Mouse (Mus musculus) heart, embryonic 10.5 days (tissue): ENCODE data around the gene Scrg1. TPM values are rescaled to one million over a fixed set of nuclear protein-coding genes. Genes with fewer than 3 reads are reported as not detected.
"Not testable (repeated sequence)": the region's sequence is repeated elsewhere in the genome, so short reads cannot be mapped to it uniquely, and the experiment has no call there.

ENCODE experiments used
- DNase-seq: peaks from one replicate; pipeline ENCODE4 v3.0.0-alpha.2; 2017; ENCODE audit warnings: low spot score
- H3K27ac ChIP-seq: fragments of 300-500 bp; sonication (generic); 2 replicates; pipeline ENCODE4 v1.5.1; 2016; ENCODE audit warnings: mild to moderate bottlenecking
- H3K27me3 ChIP-seq: fragments of 300-500 bp; sonication (generic); 2 replicates; pipeline ENCODE4 v1.6.1; 2016; ENCODE audit warnings: mild to moderate bottlenecking; ENCODE audit not compliant: poor library complexity, insufficient read depth, severe bottlenecking
- H3K36me3 ChIP-seq: fragments of 300-500 bp; sonication (generic); 2 replicates; pipeline ENCODE4 v1.6.1; 2016; ENCODE audit warnings: mild to moderate bottlenecking, moderate library complexity
- H3K4me1 ChIP-seq: fragments of 300-500 bp; sonication (generic); 2 replicates; pipeline ENCODE4 v1.6.1; 2016; ENCODE audit warnings: mild to moderate bottlenecking
- H3K4me3 ChIP-seq: fragments of 300-500 bp; sonication (generic); 2 replicates; pipeline ENCODE4 v1.5.1; 2016; ENCODE audit warnings: mild to moderate bottlenecking, moderate library complexity
- H3K9me3 ChIP-seq: fragments of 300-500 bp; sonication (generic); 2 replicates; pipeline ENCODE4 v1.6.1; 2016; ENCODE audit warnings: mild to moderate bottlenecking, moderate library complexity
- WGBS: fragments of 180-500 bp; shearing (Covaris S2); methylation state at CpG from one replicate; pipeline ENCODE4 v1.1.7; 2016; 5-methylcytosine and 5-hydroxymethylcytosine counted together
- polyA plus RNA-seq: library from polyadenylated mRNA; unstranded; fragments of >200 nt; fragmentation: Nextera tagmentation; extraction: Ambion mirVana; gene quantifications from 2 replicates; pipeline ENCODE4 v1.2.1, GENCODE M21; 2016

Gene Scrg1
- polyA plus RNA-seq, result 0.20 and 0.21 TPM in 2 replicates

DNA sequence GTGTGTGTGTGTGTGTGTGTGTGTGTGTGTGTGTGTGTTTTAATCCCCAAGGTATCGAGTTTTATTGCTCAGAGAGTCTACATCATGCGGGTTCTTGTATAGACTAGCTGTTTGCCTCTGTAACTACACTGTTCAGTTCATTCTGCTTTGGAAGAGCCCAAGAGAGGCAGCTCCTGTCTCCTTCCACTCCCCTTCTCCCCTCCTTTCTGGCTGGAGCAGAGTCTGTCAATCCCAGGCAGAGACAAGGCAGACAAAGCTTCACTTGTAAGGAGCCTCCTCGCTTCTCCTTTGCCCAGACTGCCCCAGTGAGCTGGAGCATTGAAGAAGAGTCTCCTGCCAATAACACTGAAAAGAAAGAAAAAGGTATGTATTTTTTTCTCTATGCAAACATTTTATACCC is at the start of gene Scrg1:
Gene Scrg1 (plus strand): TSS at position 159 of the 400 bp plus-strand sequence.
- no peaks in the 10 kb centered on the region for H3K4me1 ChIP-seq
- no peaks in the 10 kb centered on the region for H3K27me3 ChIP-seq
- DNase-seq, result no peak
- no peaks in the 10 kb centered on the region for H3K36me3 ChIP-seq
- H3K4me3 ChIP-seq, result no peak within 1 kb of the TSS
- H3K27ac ChIP-seq, result no peak within 1 kb of the TSS
- 75% methylated on average over 3 of the region's 3 CpGs for WGBS
- H3K9me3 ChIP-seq, result no peaks in the 10 kb centered on the region

DNA sequence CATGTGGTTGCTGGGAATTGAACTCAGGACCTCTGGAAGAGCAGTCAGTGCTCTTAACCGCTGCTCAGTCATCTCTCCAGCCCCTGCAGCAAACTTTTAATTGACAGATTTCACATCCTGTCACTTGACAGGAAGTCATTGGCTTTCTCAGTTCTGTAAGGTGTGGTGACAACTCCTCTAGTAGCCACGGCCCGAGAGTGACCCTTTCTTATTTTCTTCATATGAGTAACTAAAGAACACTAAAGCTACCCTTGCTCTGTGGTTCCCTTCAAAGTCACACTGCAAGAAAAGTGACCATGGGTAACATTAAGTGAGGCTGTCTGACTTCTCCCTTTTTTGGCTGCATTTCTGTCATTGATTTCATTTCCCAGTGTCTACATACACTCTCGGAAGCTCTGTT is 49.4 kb upstream of the Scrg1 start:
- Histone ChIP-seq H3K4me3 (no peak overlapping the region), H3K4me1 (peaks cover 26% of the 10 kb centered on the region), H3K9me3 (no peaks in the 10 kb centered on the region), H3K27me3 (peaks cover 16% of the 10 kb centered on the region; the same call in 1 of the 2 replicates), H3K27ac (no peak overlapping the region), H3K36me3 (no peaks in the 10 kb centered on the region)
- 78% methylated on average over 4 of the region's 4 CpGs for WGBS
- DNase-seq, result no peak

DNA sequence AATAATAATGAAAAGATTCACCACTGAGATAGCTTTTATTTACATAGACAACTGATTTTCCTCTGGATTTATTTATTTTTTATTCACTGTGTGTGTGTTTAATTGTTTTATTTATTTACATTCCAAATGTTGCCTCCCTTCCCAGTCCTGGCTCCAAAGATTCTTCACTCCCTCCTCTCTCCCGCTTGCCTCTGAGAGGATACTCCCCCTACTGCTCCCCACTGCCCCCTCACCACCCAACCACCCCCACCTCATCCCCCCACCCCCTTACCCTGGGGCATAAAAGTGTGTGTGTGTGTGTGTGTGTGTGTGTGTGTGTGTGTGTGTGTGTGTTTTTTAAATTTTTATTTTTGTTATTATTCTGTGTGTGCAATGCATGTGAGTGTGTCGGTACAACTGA is 46.4 kb upstream of the Scrg1 start:
- no peak overlapping the region for H3K27ac ChIP-seq
- H3K36me3 ChIP-seq, result no peaks in the 10 kb centered on the region
- no peak overlapping the region for H3K4me3 ChIP-seq
- 53% methylated on average over 2 of the region's 2 CpGs for WGBS
- peaks cover 26% of the 10 kb centered on the region; the same call in 1 of the 2 replicates for H3K27me3 ChIP-seq
- peaks cover 8% of the 10 kb centered on the region; the same call in 1 of the 2 replicates for H3K4me1 ChIP-seq
- no peak for DNase-seq
- no peaks in the 10 kb centered on the region for H3K9me3 ChIP-seq

DNA sequence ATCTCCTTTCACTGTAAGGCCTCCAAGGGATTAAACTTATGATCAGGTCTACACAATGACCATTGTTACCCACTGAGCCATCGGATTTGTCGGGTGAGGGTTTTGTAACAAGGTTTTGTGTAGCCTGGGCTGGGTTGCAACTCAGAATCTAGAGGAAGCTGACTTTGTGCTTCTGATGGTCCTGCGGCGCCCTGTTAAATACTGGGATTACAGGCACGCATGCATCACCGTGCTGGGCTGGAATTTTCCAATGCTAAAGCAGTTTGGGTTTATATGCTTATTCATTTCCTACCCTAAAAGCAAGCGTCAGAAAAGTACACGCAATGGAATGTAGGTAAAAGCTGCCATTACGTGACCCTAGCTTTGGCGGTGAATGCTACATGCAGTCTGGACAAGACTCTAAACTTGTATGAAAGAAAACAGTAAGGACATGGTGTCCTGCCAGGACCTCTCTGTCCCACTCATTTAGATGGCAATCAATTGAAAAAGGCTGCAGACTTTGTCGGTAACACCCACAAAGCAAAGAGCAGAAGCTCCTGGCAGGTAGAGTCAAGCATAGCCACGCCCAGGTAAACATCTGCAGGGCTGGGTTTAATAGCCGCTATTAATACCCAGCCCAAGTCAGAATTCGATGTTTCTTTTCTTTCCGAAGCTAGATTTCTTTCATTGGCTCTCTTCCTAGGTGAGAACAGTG is 45.8 kb upstream of the Scrg1 start:
- Histone ChIP-seq H3K9me3 (no peaks in the 10 kb centered on the region), H3K27ac (no peak overlapping the region), H3K4me1 (peaks cover 8% of the 10 kb centered on the region; the same call in 1 of the 2 replicates), H3K4me3 (peak overlapping the region; percentile 40), H3K27me3 (peaks cover 26% of the 10 kb centered on the region; the same call in 1 of the 2 replicates), H3K36me3 (no peaks in the 10 kb centered on the region)
- DNase-seq, result no peak
- 35% methylated on average over 15 of the region's 15 CpGs for WGBS

DNA sequence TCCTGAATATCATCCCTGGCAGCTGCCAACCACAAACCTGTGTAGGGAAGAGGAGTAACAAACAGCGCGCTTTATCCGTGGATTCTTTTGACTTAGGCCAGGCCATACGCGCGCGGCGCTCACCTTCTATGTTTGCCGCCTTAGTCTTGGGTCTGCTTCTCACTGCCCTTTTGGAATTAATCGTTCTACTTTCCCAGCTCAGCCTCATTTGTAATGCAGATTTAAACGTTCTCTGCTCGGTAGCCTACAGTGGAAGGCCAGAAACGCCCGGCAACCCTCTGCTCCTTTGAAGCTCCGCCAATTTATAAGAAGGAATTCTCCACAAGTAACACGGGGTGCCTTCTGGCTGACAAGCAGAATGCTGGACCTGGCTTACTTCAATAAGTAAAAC is 45.3 kb upstream of the Scrg1 start:
- WGBS, result 11% methylated on average over 16 of the region's 16 CpGs
- no peak overlapping the region for H3K27ac ChIP-seq

DNA sequence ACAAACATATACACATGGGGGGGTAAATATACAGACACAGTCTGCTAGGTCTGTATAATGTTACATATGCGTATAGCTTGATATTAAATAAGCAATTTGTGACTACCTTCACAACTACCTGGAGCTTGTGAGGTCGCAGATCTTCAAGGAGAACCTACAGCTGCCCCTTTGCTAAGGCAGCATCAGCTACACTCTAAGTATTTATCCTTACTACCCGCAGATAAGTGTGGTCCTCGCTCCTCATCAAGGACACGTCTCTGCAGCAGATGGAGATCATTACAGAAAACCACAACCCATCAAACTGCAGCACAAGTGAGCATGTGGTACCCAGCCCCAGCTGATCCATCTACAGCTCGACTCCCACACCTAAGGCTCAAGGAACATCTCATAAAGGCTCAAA is 44.4 kb upstream of the Scrg1 start:
- Histone ChIP-seq H3K36me3 (no peaks in the 10 kb centered on the region), H3K4me1 (peaks cover 8% of the 10 kb centered on the region; the same call in 1 of the 2 replicates), H3K9me3 (no peaks in the 10 kb centered on the region), H3K4me3 (no peak overlapping the region), H3K27me3 (peaks cover 26% of the 10 kb centered on the region; the same call in 1 of the 2 replicates), H3K27ac (no peak overlapping the region)
- WGBS, result 79% methylated on average over 6 of the region's 6 CpGs
- DNase-seq, result no peak

More for the DNA sequence above, 45.3 kb upstream of the Scrg1 start:
- no peak for DNase-seq
- Histone ChIP-seq H3K9me3 (no peaks in the 10 kb centered on the region), H3K36me3 (no peaks in the 10 kb centered on the region), H3K4me3 (peak overlapping the region; percentile 40), H3K4me1 (peaks cover 8% of the 10 kb centered on the region; the same call in 1 of the 2 replicates), H3K27me3 (peaks cover 26% of the 10 kb centered on the region; the same call in 1 of the 2 replicates)

DNA sequence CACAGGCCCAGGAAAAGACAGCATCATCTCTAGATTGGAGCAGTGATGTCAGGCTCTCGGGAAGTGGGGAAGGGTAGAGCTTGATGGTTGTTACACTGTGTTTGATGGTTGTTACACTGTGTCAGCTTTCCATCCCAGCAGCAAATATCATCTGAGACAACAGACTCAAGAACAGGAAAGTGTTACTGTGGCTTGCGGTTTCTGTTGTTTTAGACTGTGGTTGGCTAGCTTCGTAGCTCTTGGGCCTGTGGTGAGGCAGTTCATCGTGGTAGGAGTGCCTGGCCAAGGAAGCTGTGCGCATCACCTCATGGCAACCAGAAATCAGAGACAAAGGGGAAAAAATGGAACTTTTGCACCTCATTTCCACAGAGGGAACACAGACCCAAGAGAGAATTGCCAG is 38.9 kb upstream of the Scrg1 start:
- H3K27ac ChIP-seq, result no peak overlapping the region
- no peak overlapping the region for H3K4me3 ChIP-seq
- no peak for DNase-seq
- peaks cover 5% of the 10 kb centered on the region; the same call in 1 of the 2 replicates for H3K27me3 ChIP-seq
- H3K36me3 ChIP-seq, result no peaks in the 10 kb centered on the region
- peaks cover 3% of the 10 kb centered on the region; the same call in 1 of the 2 replicates for H3K4me1 ChIP-seq
- WGBS, result 85% methylated on average over 5 of the region's 5 CpGs
- H3K9me3 ChIP-seq, result 0 out of 2 replicates have a peak, but pooled peaks cover 4% of the 10 kb centered on the region

DNA sequence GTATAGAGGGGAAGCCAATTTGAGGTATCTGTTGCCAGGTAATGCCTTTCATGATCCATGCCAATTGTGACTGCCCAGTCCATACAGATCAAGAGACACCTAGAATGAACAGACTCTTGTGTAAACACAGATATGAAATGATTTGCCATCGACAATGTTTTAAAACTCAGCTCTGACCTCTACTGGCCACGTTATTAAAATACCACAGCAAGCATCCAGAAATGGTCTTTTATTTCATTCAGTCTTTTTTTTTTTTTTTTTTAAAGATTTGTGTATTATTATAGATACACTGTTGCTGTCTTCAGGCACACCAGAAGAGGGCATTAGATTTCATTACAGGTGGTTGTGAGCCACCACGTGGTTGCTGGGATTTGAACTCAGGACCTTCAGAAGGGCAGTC is 29.6 kb upstream of the Scrg1 start:
- 0 out of 2 replicates have a peak, but pooled peaks cover under 1% of the 10 kb centered on the region for H3K4me1 ChIP-seq
- H3K27me3 ChIP-seq, result no peaks in the 10 kb centered on the region
- no peak overlapping the region for H3K27ac ChIP-seq
- H3K4me3 ChIP-seq, result no peak overlapping the region
- 12% methylated on average over 3 of the region's 3 CpGs for WGBS
- no peak for DNase-seq
- H3K36me3 ChIP-seq, result no peaks in the 10 kb centered on the region
- no peaks in the 10 kb centered on the region for H3K9me3 ChIP-seq

DNA sequence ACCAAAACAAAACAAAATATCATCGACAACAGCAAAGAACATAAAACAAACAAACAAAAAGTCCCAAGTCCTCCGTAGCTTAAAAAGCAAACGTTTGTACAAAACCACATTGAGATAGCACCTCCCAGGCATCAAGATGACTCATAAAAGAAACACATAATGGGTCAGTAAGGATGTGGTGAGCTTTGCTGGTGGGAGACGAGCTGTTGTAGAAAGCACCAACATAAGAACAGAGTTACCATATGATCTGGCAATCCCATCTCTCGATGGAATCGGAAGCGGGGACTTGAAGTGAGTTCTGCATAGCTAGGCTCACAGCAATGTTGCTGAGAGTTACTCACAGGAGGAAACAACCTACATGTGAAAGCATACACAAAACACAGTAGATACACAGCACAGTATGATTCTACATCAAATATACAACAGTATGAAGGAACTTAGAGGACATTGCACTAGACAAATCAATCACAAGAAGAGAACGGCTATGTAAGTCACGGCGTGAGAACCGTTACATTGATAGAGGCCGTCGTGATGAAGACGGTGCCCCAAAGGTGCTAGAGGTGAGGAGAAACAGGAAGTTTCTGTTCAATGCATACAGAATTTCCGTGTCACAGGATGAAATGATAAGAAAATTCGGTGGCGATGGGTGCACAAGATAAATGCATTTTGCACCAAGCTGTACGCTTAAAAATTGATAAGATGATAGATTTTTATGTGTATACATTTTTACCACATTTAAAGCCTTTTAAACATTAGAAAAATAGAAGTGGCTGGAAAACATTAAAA is 27.9 kb upstream of the Scrg1 start:
- no peaks in the 10 kb centered on the region for H3K27me3 ChIP-seq
- H3K36me3 ChIP-seq, result no peaks in the 10 kb centered on the region
- WGBS, result 67% methylated on average over 18 of the region's 18 CpGs
- no peaks in the 10 kb centered on the region for H3K4me1 ChIP-seq
- no peaks in the 10 kb centered on the region for H3K9me3 ChIP-seq
- no peak for DNase-seq
- H3K27ac ChIP-seq, result no peak overlapping the region
- H3K4me3 ChIP-seq, result no peak overlapping the region

DNA sequence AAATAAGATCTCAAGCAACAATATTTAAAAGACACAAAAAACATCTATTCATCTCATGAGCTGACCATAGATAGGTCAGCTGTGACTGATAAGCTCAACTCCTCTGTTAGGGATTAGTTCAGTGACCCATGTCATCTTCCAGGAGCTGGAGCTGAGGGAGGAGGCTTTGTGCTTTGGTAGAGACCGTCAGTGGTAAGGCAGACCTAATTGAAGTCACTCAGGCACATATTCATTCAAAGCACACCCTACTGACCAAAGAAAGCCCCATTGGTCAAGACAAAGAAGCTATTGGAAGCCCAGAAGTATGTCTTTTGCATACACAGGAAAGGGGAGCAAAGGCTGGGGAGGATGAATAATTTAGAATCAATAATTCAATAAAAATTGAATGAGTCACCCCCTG is 27.2 kb upstream of the Scrg1 start:
- no peaks in the 10 kb centered on the region for H3K4me1 ChIP-seq
- H3K36me3 ChIP-seq, result no peaks in the 10 kb centered on the region
- no peak for DNase-seq
- H3K4me3 ChIP-seq, result no peak overlapping the region
- H3K27me3 ChIP-seq, result no peaks in the 10 kb centered on the region
- no peak overlapping the region for H3K27ac ChIP-seq
- WGBS, result 17% methylated on average over 1 of the region's 1 CpGs
- no peaks in the 10 kb centered on the region for H3K9me3 ChIP-seq

DNA sequence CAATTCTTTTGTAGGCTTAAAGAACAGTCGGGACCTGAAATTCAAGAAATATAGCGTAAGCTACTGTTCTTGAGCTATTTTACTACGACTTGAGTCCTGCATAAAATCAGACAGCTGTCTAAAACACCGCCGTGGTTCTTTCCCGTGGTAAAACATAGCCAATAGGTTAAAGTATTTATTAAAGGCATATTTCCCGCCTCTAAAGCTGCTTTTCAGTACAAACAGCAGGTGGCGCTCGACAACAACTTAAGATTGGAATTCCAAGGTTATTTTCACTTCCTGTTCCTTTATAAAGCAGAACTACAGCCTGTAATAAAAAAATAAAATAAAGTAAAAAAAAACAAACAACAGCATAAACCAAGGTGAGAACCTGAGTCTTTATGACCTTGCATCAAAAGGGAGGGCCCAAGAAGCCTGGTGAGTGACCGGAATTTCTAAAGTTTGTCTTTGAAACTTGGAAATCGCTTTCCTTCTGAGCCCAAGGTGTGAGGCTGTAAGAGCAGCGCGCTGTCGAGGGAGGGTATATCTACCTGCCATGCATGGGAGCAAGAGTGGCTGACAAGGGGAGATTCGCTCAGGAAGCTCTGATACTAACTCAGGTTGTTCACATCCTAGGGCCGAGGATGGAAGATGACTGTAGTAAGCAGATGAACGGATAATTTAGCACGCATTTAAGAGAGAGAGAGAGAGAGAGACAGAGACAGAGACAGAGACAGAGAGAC is 26.4 kb upstream of the Scrg1 start:
- H3K36me3 ChIP-seq, result no peaks in the 10 kb centered on the region
- no peaks in the 10 kb centered on the region for H3K4me1 ChIP-seq
- H3K27me3 ChIP-seq, result no peaks in the 10 kb centered on the region
- H3K4me3 ChIP-seq, result no peak overlapping the region
- peak; percentile 78 for DNase-seq
- peak overlapping the region; percentile 59; the same call in 1 of the 2 replicates for H3K27ac ChIP-seq
- WGBS, result 35% methylated on average over 18 of the region's 18 CpGs
- H3K9me3 ChIP-seq, result no peaks in the 10 kb centered on the region

DNA sequence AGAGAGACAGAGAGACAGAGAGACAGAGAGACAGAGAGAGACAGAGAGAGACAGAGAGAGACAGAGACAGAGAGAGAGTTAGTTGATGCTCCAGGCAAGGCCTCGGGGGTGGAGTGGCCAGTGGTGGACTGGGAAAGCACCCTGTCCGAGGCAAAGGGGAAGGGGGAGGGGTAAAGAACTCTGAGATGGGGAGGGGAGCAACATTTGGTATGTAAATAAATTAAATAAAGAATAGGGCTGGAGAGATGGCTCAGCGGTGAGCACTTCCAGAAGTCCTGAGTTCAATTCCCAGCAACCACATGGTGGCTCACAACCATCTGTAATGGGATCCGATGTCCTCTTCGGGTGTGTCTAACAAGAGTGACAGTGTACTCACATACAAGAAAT is 25.8 kb upstream of the Scrg1 start:
- not testable (repeated sequence) for H3K27me3 ChIP-seq
- WGBS, result 69% methylated on average over 5 of the region's 5 CpGs

More for the DNA sequence above, 25.8 kb upstream of the Scrg1 start:
- not testable (repeated sequence) for H3K36me3 ChIP-seq, DNase-seq, H3K4me1 ChIP-seq, H3K4me3 ChIP-seq, H3K9me3 ChIP-seq
- peak overlapping the region; percentile 59; the same call in 1 of the 2 replicates for H3K27ac ChIP-seq
